Mouse (Mus musculus) R1 (cell line): ENCODE results near the gene Fam131a.
"Not testable (repeated sequence)": the region's sequence is repeated elsewhere in the genome, so short reads cannot be mapped to it uniquely, and the experiment has no call there.

Experiments used
- DNase-seq: peaks from one replicate; pipeline ENCODE4 v3.0.0-alpha.2; 2018; ENCODE audit warnings: low read depth, low spot score

Gene Fam131a

GRCm38 (mm10) chr16:20693111-20693701 is at the start of gene Fam131a:
Gene Fam131a, plus strand, starts transcription at chr16:20693241.
- DNase-seq = peak; percentile 88

DNA sequence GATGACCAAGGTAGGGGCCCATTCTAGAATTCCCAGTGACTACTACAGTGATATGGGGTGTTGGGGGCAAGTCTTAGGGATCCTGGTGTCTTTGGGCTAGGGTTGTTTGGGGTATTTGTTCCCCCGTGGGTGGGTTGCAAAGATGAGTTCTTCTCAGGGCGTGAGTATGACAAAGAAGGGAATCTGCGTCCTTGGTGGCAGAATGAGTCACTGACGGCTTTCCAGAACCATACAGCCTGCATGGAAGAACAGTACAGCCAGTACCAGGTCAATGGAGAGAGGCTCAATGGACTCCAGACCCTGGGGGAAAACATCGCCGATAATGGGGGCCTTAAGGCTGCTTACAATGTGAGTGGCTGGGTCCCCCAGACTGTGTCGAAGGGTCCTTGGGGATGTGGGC is 49.1 kb upstream of the Fam131a start:
- DNase-seq = no peak

- peak; percentile 96 for DNase-seq
Observed at GRCm38 (mm10) chr16:20651076-20651946, 41.7 kb upstream of the Fam131a start, which contains the start of gene Psmd2. Gene Psmd2, plus strand, starts transcription at chr16:20651652.

- peak; percentile 52 for DNase-seq
Observed at GRCm38 (mm10) chr16:20651947-20652310, 41.1 kb upstream of the Fam131a start.

GRCm38 (mm10) chr16:20653315-20653714 is 39.7 kb upstream of the Fam131a start:
- peak; percentile 32 for DNase-seq

GRCm38 (mm10) chr16:20657661-20658060 is 35.4 kb upstream of the Fam131a start:
- DNase-seq = no peak

DNA sequence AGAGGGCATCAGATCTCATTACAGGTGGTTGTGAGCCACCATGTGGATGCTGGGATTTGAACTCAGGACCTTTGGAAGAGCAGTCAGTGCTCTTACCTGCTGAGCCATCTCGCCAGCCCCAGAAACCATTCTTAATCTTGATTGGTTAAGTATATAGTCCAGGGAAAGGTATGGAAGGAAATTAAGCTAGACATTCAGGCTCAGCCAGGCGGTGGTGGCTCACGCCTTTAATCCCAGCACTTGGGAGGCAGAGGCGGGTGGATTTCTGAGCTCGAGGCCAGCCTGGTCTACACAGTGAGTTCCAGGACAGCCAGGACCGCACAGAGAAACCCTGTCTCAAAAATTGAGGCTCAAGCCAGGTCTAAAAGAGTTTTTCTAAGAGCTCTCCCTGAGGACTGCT is 25.0 kb upstream of the Fam131a start, which contains the start of gene Eif4g1:
Gene Eif4g1 (plus strand): TSS at position 301 of the 400 bp plus-strand sequence.
- DNase-seq = not testable (repeated sequence)

DNA sequence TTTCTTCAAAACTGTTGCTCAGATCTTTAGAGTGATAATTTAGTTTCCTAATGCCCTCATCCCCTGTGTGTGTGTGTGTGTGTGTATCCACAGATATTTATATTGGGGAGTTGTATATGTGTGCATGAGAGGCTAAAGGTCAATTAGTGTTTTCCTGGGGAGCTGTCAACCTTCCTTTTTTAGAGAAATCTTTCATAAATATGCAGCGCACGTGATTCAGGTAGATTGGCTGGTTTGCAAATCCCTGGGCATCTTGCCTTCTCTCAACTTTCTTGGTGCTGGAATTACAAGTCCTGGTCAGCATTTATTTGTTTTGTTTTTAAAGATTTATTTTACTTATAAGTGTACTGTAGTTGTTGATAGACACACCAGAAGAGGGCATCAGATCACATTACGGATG is 22.8 kb upstream of the Fam131a start:
- no peak for DNase-seq

- peak; percentile 79 for DNase-seq
Observed at GRCm38 (mm10) chr16:20671886-20672285, 21.2 kb upstream of the Fam131a start.

DNA sequence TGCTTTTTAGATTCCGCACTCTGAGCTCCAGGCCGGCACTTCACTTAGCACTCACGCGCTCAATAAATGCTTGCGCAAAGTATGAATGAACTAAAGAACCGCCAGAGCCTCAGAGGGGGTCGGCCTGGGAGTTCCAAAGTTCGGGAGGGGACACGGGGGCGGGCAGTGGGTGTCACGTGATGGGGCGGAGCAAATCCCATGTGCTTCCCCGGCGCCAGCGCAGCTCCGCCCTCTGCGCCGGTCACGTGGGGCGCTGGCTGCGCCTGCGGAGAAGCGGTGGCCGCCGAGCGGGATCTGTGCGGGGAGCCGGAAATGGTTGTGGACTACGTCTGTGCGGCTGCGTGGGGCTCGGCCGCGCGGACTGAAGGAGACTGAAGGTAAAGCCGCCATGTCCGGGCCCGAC is 20.5 kb upstream of the Fam131a start:
- DNase-seq = peak; percentile 94

DNA sequence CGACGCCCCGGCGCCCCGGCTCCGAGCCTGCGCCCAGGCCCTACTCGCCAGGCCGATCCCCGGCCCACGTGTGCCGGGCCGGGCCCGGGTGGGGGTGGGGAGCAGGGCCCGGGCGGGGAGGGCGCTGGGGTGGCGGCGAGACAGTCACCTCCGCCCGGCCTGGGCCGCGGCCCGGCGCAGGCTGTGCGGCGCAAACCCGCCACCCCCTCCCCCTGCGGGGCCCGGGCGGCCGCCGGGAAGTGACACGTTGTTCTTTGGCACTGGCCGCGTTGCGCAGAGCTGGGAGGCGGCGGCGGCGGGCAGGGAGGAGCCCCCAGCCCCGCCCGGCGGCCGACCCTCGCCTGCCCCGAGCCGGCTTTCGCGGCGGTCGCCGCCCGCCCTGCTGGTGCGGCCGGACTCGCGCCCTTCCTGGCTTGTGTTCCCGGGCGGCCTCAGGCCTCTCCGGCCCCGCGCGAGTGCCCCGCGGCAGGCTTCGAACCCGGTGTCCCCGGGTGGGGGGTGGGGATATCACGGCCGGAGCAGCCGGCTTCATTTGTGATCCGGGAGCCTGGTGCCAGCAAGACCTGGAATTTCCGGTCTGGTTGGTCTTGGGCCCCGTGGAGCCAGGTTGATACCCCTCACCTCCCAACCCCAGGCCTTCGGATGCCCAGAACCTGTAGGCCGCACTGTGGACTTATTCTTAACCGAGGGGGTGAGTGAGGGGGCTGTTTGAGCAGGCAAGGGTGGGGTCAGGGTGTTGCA is 19.9 kb upstream of the Fam131a start:
- peak; percentile 51 for DNase-seq

- DNase-seq = peak; percentile 70
Observed at GRCm38 (mm10) chr16:20673706-20674303, 19.2 kb upstream of the Fam131a start.

DNA sequence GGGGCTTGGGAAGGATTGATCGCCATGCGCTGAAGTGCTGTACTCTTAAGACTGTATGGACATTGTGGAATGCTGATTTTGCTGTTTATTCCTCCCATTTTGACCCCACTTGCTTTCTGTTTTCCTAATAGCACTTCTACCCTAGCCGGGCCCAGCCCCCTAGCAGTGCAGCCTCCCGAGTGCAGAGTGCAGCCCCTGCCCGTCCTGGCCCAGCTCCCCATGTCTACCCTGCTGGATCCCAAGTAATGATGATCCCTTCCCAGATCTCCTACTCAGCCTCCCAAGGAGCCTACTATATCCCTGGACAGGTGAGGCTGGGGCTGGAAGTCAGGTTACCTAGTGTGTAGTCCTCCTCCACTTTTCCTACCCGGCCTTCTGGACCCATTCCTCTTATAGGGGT is 17.8 kb upstream of the Fam131a start:
- no peak for DNase-seq

GRCm38 (mm10) chr16:20676702-20677101 is 16.3 kb upstream of the Fam131a start:
- no peak for DNase-seq

GRCm38 (mm10) chr16:20677380-20677779 is 15.7 kb upstream of the Fam131a start:
- no peak for DNase-seq

DNA sequence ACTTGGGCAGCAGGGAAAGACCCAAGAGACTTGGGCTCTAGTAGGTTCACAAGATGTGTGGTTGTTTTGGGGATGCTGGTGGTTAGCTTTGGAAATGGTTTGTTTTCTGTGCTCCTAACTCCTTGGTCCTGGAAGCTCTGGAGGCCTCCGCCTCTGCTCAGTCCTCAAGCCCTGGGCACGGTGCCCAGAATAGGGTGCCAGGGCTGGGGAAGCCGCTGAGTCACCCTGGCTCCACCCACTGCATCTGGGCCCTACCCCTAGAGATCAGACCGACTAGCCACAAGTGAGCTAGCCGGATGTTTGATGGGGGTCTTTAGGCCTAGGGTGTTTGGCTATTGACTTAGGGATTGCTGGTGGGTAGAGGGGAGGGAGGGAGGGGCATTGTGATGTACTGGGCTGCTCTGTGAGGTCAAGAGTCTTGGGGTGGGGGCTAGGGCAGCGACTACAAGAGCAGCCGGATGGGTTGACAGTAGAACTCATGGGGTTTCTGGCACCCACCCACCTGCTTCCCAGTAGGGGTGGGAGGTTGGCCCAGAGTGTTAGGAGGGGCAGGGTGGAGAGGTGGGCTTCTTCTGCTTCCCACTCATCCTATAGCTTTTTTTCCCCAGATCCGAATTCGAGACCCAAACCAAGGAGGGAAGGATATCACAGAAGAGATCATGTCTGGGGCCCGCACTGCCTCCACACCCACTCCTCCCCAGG is 14.9 kb upstream of the Fam131a start:
- DNase-seq = no peak

GRCm38 (mm10) chr16:20690774-20691173 is 2.3 kb upstream of the Fam131a start:
- DNase-seq = no peak

DNA sequence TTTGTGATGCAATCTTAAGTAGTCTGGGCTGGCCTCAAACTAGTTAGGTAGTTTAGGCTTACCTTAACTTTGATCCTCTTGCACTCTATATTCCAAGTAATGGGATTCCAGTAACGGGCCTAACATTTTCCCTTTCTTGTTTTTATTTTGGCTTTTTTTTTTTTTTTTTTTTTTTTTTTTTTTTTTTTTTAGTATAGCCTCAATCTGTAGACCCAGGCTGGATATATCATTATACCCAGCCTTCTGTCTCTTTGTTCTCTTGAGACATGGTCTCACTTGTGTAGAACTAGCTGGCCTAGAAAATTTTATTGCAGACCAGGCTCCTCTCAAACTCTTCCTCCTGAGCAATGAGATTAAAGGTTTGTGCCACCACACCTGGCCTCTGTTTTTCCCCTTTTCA is 1.4 kb upstream of the Fam131a start:
- no peak for DNase-seq

GRCm38 (mm10) chr16:20692241-20692965 is 638 bp upstream of the Fam131a start:
- DNase-seq = peak; percentile 53

DNA sequence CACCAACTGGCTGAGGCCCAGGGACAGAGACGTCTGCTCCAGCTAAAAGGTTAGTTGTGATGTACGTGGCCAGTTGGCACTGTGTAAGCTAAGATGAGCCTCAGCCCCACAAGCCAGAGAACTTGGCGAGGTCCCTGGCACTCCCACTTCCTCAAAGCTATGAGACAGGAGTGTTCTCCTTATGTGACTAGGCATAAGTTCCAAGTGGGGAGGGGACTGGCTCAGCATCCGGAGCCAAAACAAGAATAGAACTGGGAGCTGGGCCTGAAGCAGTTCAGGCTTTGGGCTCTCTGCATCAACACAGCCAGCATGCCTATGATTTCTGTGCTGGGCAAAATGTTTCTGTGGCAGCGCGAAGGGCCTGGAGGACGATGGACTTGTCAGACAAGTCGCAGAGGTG is 1.7 kb downstream of the Fam131a start:
- DNase-seq = no peak
